Mouse (Mus musculus): ENCODE data around the gene Apoc1. TPM values are rescaled to one million over a fixed set of nuclear protein-coding genes. Genes with fewer than 3 reads are reported as not detected.

Apoc1 gene
- polyA plus RNA-seq, 1 experiment from 2014 or later, result 197 TPM

DNA sequence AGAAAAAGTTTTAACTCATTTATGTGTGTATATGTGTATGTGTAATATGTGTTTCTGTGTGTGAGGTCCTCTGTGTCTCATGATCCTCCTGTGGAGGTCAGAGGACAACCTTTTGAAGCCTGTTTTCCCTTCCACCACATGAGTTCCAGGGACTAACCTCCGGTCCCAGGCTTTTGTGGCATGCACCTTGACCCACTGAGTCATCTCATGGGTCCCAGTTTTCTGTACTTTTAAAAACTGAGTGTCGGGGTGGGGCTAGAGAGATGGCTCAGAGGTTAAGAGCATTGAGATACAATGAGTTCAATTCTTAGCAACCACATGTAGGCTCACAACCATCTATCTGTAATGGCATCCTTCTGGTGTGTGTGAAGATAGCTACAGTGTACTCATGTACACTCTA is 11.8 kb downstream of the Apoc1 start:
- Histone ChIP-seq H3K27me3 (replicated peaks) (no peaks in the 10 kb centered on the region), H3K4me2 (no peak overlapping the region), H3K4me3 (no peak overlapping the region), H3K9ac (no peak overlapping the region), H3K27ac (peak overlapping the region; percentile 61), H3K9me3 (replicated peaks) (no peaks in the 10 kb centered on the region), H3K4me1 (peaks cover 41% of the 10 kb centered on the region), H3K36me3 (no peaks in the 10 kb centered on the region)
- WGBS (ENCODE audit: insufficient replicate concordance), result 63% methylated on average over 2 of the region's 2 CpGs
- ATAC-seq, result no peak; the same call in 1 of the 2 replicates

GRCm38 (mm10) chr7:19678901-19679300 is 13.6 kb downstream of the Apoc1 start:
- H3K9ac ChIP-seq, result no peak overlapping the region
- no peak overlapping the region for H3K27ac ChIP-seq
- no peaks in the 10 kb centered on the region for H3K9me3 ChIP-seq (replicated peaks)
- no peak for ATAC-seq
- no peak overlapping the region for H3K4me3 ChIP-seq
- no peaks in the 10 kb centered on the region for H3K27me3 ChIP-seq (replicated peaks)
- H3K4me1 ChIP-seq, result peaks cover 38% of the 10 kb centered on the region
- WGBS (ENCODE audit: insufficient replicate concordance), result 85% methylated on average over 3 of the region's 3 CpGs
- H3K4me2 ChIP-seq, result no peak overlapping the region
- H3K36me3 ChIP-seq, result no peaks in the 10 kb centered on the region

DNA sequence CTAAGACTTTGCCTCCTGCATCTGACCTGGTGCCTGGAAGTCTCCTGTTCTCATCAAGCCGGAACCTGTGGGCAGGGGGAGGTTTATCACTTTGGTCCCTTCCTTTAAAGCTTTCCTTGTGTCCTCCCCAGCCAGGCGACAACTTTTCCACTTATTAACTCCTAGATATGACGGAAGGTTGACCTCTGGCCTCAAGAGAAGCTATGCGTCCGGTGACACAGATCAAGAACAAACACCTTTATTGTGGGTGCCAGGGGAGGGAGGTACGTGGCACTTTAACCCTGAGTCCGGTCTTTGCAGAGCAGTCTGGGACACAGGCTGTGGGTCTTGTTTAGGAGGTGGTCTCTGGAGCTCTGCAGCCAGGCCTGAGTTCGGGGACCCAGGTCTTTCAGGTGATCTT is 14.6 kb downstream of the Apoc1 start, which contains the start of gene Apoc2:
TSS of gene Apoc2 (minus strand) at position 70 of the 400 bp plus-strand sequence.
- no peak for ATAC-seq
- Histone ChIP-seq H3K27me3 (replicated peaks) (no peaks in the 10 kb centered on the region), H3K4me1 (peaks cover 30% of the 10 kb centered on the region), H3K9me3 (replicated peaks) (no peaks in the 10 kb centered on the region), H3K27ac (0 out of 2 replicates have a peak within 1 kb of the TSS, but pooled peaks have one; percentile 4), H3K4me3 (no peak within 1 kb of the TSS), H3K4me2 (no peak within 1 kb of the TSS), H3K9ac (no peak within 1 kb of the TSS), H3K36me3 (no peaks in the 10 kb centered on the region)
- 65% methylated on average over 8 of the region's 8 CpGs for WGBS (ENCODE audit: insufficient replicate concordance)

DNA sequence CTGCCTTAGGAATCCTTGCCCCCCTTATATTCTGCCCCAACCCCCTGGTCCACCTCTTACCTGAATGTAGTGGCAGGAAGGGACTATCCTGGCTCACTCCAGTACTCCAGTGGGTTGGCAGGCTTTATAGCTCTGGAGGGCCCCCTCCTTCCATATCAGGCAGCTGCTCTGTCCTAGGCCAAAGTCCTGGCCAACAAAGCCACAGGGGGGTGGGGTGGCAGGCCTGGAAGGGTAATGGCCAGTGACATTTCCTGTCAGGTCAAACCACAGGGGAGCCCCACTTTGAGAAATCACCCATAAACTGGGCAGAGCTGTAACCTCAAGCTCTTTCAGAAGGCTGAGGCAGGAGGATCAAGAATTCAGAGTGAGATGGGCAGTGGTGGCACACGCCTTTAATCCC is 15.8 kb downstream of the Apoc1 start:
- H3K4me2 ChIP-seq, result 0 out of 2 replicates have a peak overlapping the region, but pooled peaks have one; percentile 24
- H3K4me3 ChIP-seq, result peak overlapping the region; percentile 30; the same call in 1 of the 2 replicates

GRCm38 (mm10) chr7:19675824-19676223 is 16.6 kb downstream of the Apoc1 start:
- Histone ChIP-seq H3K4me2 (peak overlapping the region; percentile 24; the same call in 1 of the 2 replicates), H3K4me1 (peaks cover 11% of the 10 kb centered on the region; the same call in 1 of the 2 replicates), H3K27ac (peak overlapping the region; percentile 16; the same call in 1 of the 2 replicates), H3K9me3 (replicated peaks) (no peaks in the 10 kb centered on the region), H3K9ac (peak overlapping the region; percentile 5; the same call in 1 of the 2 replicates), H3K36me3 (no peaks in the 10 kb centered on the region), H3K4me3 (peak overlapping the region; percentile 30), H3K27me3 (replicated peaks) (no peaks in the 10 kb centered on the region)
- ATAC-seq, result no peak
- 71% methylated on average over 10 of the region's 10 CpGs for WGBS (ENCODE audit: insufficient replicate concordance)

More for the DNA sequence above, 15.8 kb downstream of the Apoc1 start:
- H3K9me3 ChIP-seq (replicated peaks), result no peaks in the 10 kb centered on the region
- peaks cover 20% of the 10 kb centered on the region for H3K4me1 ChIP-seq
- WGBS (ENCODE audit: insufficient replicate concordance), result 60% methylated on average over 1 of the region's 1 CpGs
- no peak overlapping the region; the same call in 1 of the 2 replicates for H3K9ac ChIP-seq
- no peaks in the 10 kb centered on the region for H3K27me3 ChIP-seq (replicated peaks)
- no peaks in the 10 kb centered on the region for H3K36me3 ChIP-seq
- no peak overlapping the region for H3K27ac ChIP-seq
- peak; percentile 50 for ATAC-seq

GRCm38 (mm10) chr7:19673083-19673699 is 19.3 kb downstream of the Apoc1 start:
- no peak overlapping the region for H3K27ac ChIP-seq
- no peaks in the 10 kb centered on the region for H3K36me3 ChIP-seq
- H3K9ac ChIP-seq, result no peak overlapping the region
- no peak overlapping the region for H3K4me2 ChIP-seq
- H3K9me3 ChIP-seq (replicated peaks), result no peaks in the 10 kb centered on the region
- no peak for ATAC-seq
- H3K27me3 ChIP-seq (replicated peaks), result no peaks in the 10 kb centered on the region; the same call in 1 of the 2 replicates
- 61% methylated on average over 14 of the region's 14 CpGs for WGBS (ENCODE audit: insufficient replicate concordance)
- H3K4me1 ChIP-seq, result peaks cover 16% of the 10 kb centered on the region
- H3K4me3 ChIP-seq, result no peak overlapping the region

DNA sequence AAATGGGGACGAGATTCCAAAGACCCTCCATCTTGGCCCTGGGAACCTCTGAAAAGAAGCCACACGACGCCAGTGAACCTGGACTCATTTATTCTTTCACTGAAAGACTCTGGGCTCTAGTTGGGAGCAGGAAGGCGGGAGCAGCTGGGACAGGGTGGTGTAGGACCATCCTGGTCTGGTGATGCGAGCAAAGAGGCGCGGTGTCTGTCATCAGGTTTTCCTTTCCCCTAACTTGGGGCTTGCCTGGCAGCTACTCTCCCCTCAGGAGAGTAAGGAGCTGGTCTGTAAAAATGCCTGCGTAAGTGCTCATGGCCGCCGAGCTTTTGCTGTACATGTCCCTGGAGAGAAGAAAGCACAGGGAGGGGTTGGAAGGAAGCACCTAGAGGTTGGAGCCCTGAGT is 20.9 kb downstream of the Apoc1 start:
- Histone ChIP-seq H3K4me1 (peaks cover 15% of the 10 kb centered on the region), H3K27me3 (replicated peaks) (no peaks in the 10 kb centered on the region; the same call in 1 of the 2 replicates), H3K4me2 (no peak overlapping the region), H3K36me3 (no peaks in the 10 kb centered on the region), H3K9me3 (replicated peaks) (no peaks in the 10 kb centered on the region), H3K4me3 (no peak overlapping the region), H3K27ac (no peak overlapping the region), H3K9ac (no peak overlapping the region)
- WGBS (ENCODE audit: insufficient replicate concordance), result 69% methylated on average over 10 of the region's 10 CpGs
- ATAC-seq, result no peak

- Histone ChIP-seq H3K27ac (peak overlapping the region; percentile 64), H3K4me1 (peaks cover 23% of the 10 kb centered on the region), H3K9me3 (replicated peaks) (no peaks in the 10 kb centered on the region), H3K4me3 (no peak overlapping the region), H3K27me3 (replicated peaks) (no peaks in the 10 kb centered on the region; the same call in 1 of the 2 replicates), H3K4me2 (peak overlapping the region; percentile 39), H3K36me3 (no peaks in the 10 kb centered on the region), H3K9ac (no peak overlapping the region)
- 5% methylated on average over 10 of the region's 10 CpGs for WGBS (ENCODE audit: insufficient replicate concordance)
- peak; percentile 60 for ATAC-seq
Observed at GRCm38 (mm10) chr7:19668947-19669721, 23.3 kb downstream of the Apoc1 start.

DNA sequence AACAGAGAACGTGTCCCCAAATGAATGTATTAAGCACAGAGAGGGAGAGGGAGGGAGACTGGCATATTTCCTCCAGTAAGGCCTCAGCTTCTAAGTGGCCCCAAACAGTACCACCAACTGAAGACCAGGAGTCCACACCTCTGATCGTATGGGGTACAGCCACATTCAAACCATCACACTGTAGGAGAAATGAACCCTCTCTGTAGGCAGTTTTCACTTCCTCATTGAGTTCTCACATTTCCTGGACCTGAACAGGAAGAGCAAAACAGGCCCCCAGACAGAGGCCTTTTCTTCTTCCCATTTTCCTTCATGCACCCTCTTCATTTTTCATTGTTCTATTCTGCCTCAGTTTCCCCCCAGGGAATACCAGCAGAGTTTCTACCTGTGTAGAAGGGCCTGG is 25.0 kb downstream of the Apoc1 start:
- Histone ChIP-seq H3K36me3 (peaks cover 7% of the 10 kb centered on the region), H3K9ac (no peak overlapping the region), H3K9me3 (replicated peaks) (no peaks in the 10 kb centered on the region), H3K27me3 (replicated peaks) (no peaks in the 10 kb centered on the region; the same call in 1 of the 2 replicates), H3K27ac (no peak overlapping the region), H3K4me3 (no peak overlapping the region), H3K4me2 (no peak overlapping the region), H3K4me1 (peaks cover 40% of the 10 kb centered on the region)
- ATAC-seq, result no peak
- 67% methylated on average over 2 of the region's 2 CpGs for WGBS (ENCODE audit: insufficient replicate concordance)

DNA sequence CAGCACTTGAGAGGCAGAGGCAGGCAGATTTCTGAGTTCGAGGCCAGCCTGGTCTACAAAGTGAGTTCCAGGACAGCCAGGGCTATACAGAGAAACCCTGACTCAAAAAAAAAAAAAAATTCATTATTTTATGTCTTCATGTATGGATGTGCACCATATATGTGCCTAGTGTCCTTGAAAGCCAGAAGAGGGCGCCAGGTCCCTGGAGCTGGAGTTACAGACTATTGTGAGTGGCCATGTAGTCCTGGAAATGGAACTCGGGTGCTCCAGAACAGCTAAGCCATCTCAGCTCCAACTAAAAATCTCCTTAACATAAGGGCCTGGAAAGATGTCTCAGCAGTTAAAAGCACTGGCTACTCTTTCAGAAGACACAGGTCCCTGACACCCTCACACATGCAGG is 25.7 kb downstream of the Apoc1 start:
- Histone ChIP-seq H3K4me3 (no peak overlapping the region), H3K36me3 (peaks cover 13% of the 10 kb centered on the region), H3K4me1 (peaks cover 44% of the 10 kb centered on the region), H3K9ac (no peak overlapping the region), H3K9me3 (replicated peaks) (no peaks in the 10 kb centered on the region), H3K27me3 (replicated peaks) (no peaks in the 10 kb centered on the region; the same call in 1 of the 2 replicates), H3K27ac (no peak overlapping the region), H3K4me2 (no peak overlapping the region)
- 56% methylated on average over 3 of the region's 3 CpGs for WGBS (ENCODE audit: insufficient replicate concordance)
- ATAC-seq, result no peak

- Histone ChIP-seq H3K36me3 (peaks cover 29% of the 10 kb centered on the region), H3K4me3 (peak within 1 kb of the TSS; percentile 99), H3K4me2 (peak within 1 kb of the TSS; percentile 85), H3K27me3 (replicated peaks) (no peaks in the 10 kb centered on the region; the same call in 1 of the 2 replicates), H3K9ac (peak within 1 kb of the TSS; percentile 97), H3K27ac (peak within 1 kb of the TSS; percentile 95), H3K9me3 (replicated peaks) (no peaks in the 10 kb centered on the region), H3K4me1 (peaks cover 51% of the 10 kb centered on the region)
- under 1% methylated on average over 63 of the region's 63 CpGs for WGBS (ENCODE audit: insufficient replicate concordance)
- ATAC-seq, result peak; percentile 83
Observed at GRCm38 (mm10) chr7:19664955-19665841, 27.3 kb downstream of the Apoc1 start, which contains the start of gene Clptm1. Gene Clptm1, minus strand, starts transcription at chr7:19665033.

Measured in liver, embryonic 12.5 days (tissue).